Mouse (Mus musculus): ENCODE results near the gene E130308A19Rik.

Gene E130308A19Rik

GRCm38 (mm10) chr4:59725579-59725978 lies 99.6 kb downstream of the E130308A19Rik start:
- in situ Hi-C loops (cut with MboI; ENCODE audit: low sequenced_read_pairs): no loop called here

- in situ Hi-C loops (cut with MboI; ENCODE audit: low sequenced_read_pairs): no loop called here
Observed at GRCm38 (mm10) chr4:59726501-59726900, 100.5 kb downstream of the E130308A19Rik start.

GRCm38 (mm10) chr4:59727187-59727877 lies 101.3 kb downstream of the E130308A19Rik start:
- in situ Hi-C loops (cut with MboI; ENCODE audit: low sequenced_read_pairs): no loop called here

GRCm38 (mm10) chr4:59727878-59728261 lies 101.9 kb downstream of the E130308A19Rik start:
- in situ Hi-C loops (cut with MboI; ENCODE audit: low sequenced_read_pairs): no loop called here

GRCm38 (mm10) chr4:59728839-59729238 lies 102.8 kb downstream of the E130308A19Rik start:
- in situ Hi-C loops (cut with MboI; ENCODE audit: low sequenced_read_pairs): no loop called here

GRCm38 (mm10) chr4:59731544-59731943 lies 105.5 kb downstream of the E130308A19Rik start:
- in situ Hi-C loops (cut with MboI; ENCODE audit: low sequenced_read_pairs): no loop called here

GRCm38 (mm10) chr4:59739321-59739720 lies 113.3 kb downstream of the E130308A19Rik start:
- in situ Hi-C loops (cut with MboI; ENCODE audit: low sequenced_read_pairs): no loop called here

- in situ Hi-C loops (cut with MboI; ENCODE audit: low sequenced_read_pairs): no loop called here
Observed at GRCm38 (mm10) chr4:59739882-59740281, 113.9 kb downstream of the E130308A19Rik start.

- in situ Hi-C loops (cut with MboI; ENCODE audit: low sequenced_read_pairs): no loop called here
Observed at GRCm38 (mm10) chr4:59753491-59754140, 127.6 kb downstream of the E130308A19Rik start.

- in situ Hi-C loops (cut with MboI; ENCODE audit: low sequenced_read_pairs): no loop called here
Observed at GRCm38 (mm10) chr4:59756332-59757082, 130.5 kb downstream of the E130308A19Rik start.

GRCm38 (mm10) chr4:59757452-59758435 lies 131.7 kb downstream of the E130308A19Rik start:
- in situ Hi-C loops (cut with MboI; ENCODE audit: low sequenced_read_pairs): no loop called here

- in situ Hi-C loops (cut with MboI; ENCODE audit: low sequenced_read_pairs): no loop called here
Observed at GRCm38 (mm10) chr4:59760016-59760415, 134.0 kb downstream of the E130308A19Rik start.

- in situ Hi-C loops (cut with MboI; ENCODE audit: low sequenced_read_pairs): no loop called here
Observed at GRCm38 (mm10) chr4:59760636-59761364, 134.8 kb downstream of the E130308A19Rik start.

- in situ Hi-C loops (cut with MboI; ENCODE audit: low sequenced_read_pairs): no loop called here
Observed at GRCm38 (mm10) chr4:59761365-59761729, 135.3 kb downstream of the E130308A19Rik start.

- in situ Hi-C loops (cut with MboI; ENCODE audit: low sequenced_read_pairs): no loop called here
Observed at GRCm38 (mm10) chr4:59764950-59765349, 138.9 kb downstream of the E130308A19Rik start.

- in situ Hi-C loops (cut with MboI; ENCODE audit: low sequenced_read_pairs): no loop called here
Observed at GRCm38 (mm10) chr4:59765385-59766005, 139.5 kb downstream of the E130308A19Rik start.

- in situ Hi-C loops (cut with MboI; ENCODE audit: low sequenced_read_pairs): no loop called here
Observed at GRCm38 (mm10) chr4:59767717-59768116, 141.7 kb downstream of the E130308A19Rik start.

GRCm38 (mm10) chr4:59772171-59772879 lies 146.3 kb downstream of the E130308A19Rik start:
- in situ Hi-C loops (cut with MboI; ENCODE audit: low sequenced_read_pairs): no loop called here

GRCm38 (mm10) chr4:59777828-59778227 lies 151.8 kb downstream of the E130308A19Rik start:
- in situ Hi-C loops (cut with MboI; ENCODE audit: low sequenced_read_pairs): no loop called here

Data from CH12F3 (cell line).